Mouse (Mus musculus): ENCODE results near the gene Pex19. TPM values are rescaled to one million over a fixed set of nuclear protein-coding genes. Genes with fewer than 3 reads are reported as not detected.
A peak's percentile ranks its signal among the peaks of the same experiment; 100 is the strongest.

Gene Pex19
- polyA plus RNA-seq, 1 experiment from 2014 or later, result 154 TPM

DNA sequence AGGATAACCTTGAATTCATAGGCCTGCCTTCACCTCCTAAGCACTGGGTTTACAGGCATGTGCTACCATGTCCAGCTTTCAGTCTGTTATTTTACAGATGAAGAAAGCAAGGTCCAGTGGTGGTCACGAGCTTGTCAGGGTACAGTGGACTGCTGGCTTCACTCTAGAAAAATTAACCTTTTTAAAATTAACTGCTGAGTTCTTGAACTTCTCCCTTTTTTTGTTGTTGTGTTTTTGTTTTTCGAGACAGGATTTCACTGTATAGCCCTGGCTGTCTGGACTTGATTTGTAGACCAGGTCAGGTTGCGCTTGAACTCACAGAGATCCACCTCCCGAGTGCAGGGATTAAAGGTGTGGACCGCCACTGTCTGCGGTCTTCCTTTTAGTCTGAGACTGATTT, 36.4 kb downstream of the Pex19 start:
- no peak overlapping the region for H3K9ac ChIP-seq
- no peak for ATAC-seq (replicated peaks; ENCODE audit: low FRiP score)
- peaks cover 24% of the 10 kb centered on the region for H3K4me1 ChIP-seq
- peaks cover 49% of the 10 kb centered on the region for H3K36me3 ChIP-seq
- H3K4me3 ChIP-seq (replicated peaks), result no peak overlapping the region
- no peak overlapping the region for H3K27ac ChIP-seq
- WGBS, result 37% methylated on average over 6 of the region's 6 CpGs
- no peaks in the 10 kb centered on the region for H3K9me3 ChIP-seq (replicated peaks)
- no peaks in the 10 kb centered on the region for H3K27me3 ChIP-seq
- H3K4me2 ChIP-seq, result no peak overlapping the region

DNA sequence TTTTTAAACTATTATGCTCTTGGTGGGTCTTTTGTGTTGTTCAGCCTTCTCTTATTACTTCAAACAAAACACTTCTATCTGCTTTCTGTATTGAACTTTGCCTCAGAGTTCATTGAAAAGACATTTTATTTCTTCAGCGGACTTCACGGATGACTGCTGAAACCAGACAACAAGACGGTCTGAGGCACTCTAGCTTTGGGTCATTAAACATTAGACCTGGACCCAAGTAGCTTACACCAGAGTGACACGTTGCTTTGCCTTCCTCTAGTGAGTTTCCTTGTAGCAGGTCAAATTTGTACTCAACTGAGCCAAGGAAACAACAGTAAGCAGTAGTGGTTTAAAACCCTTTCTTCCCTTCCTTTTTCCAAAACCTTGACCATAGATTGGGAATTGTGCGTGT, 41.4 kb downstream of the Pex19 start:
- Histone ChIP-seq H3K27ac (peak overlapping the region; percentile 29), H3K4me3 (replicated peaks) (no peak overlapping the region), H3K36me3 (peaks cover 87% of the 10 kb centered on the region), H3K9ac (no peak overlapping the region), H3K4me1 (peaks cover 23% of the 10 kb centered on the region), H3K4me2 (no peak overlapping the region), H3K27me3 (no peaks in the 10 kb centered on the region), H3K9me3 (replicated peaks) (no peaks in the 10 kb centered on the region)
- WGBS, result 59% methylated on average over 5 of the region's 5 CpGs
- peak; percentile 87 for ATAC-seq (replicated peaks; ENCODE audit: low FRiP score)

DNA sequence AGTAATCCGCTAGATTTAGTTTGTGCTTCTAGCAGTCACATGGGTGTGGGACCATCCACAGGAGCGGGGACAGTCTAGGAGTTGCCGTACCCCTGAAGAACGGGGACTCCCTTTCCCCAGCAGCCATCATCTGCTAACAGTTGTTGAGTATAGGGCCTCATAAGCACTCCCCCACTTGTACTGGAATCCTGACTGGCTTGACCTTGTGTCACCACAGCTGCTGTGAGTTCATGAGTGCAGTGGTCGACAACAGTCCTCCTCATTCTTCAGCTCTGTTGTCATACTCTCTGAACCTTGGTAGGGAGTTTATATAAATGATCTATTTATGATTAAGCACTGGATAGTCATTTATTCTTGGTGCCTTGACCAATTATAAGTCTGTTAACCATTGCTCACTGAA, 43.3 kb downstream of the Pex19 start:
- peaks cover 18% of the 10 kb centered on the region for H3K4me1 ChIP-seq
- no peaks in the 10 kb centered on the region for H3K27me3 ChIP-seq
- 86% methylated on average over 5 of the region's 5 CpGs for WGBS
- no peak overlapping the region for H3K9ac ChIP-seq
- no peak overlapping the region for H3K27ac ChIP-seq
- no peak for ATAC-seq (replicated peaks; ENCODE audit: low FRiP score)
- H3K36me3 ChIP-seq, result peaks cover 94% of the 10 kb centered on the region
- no peaks in the 10 kb centered on the region for H3K9me3 ChIP-seq (replicated peaks)
- H3K4me3 ChIP-seq (replicated peaks), result no peak overlapping the region
- H3K4me2 ChIP-seq, result no peak overlapping the region

DNA sequence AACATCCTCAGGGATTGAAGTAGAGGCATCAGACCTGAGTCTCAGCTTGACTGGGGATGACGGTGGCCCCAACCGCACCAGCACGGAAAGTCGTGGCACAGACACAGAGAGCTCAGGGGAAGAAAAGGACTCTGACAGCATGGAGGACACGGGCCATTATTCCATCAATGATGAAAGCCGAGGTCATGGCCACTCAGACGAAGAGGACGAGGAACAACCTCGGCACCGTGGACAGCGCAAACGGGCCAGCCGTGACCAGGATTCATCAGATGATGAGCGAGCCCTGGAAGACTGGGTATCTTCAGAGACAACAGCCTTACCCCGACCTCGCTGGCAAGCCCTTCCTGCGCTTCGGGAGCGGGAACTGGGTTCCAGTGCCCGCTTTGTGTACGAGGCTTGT, 45.8 kb downstream of the Pex19 start:
- no peak overlapping the region for H3K4me3 ChIP-seq (replicated peaks)
- no peak overlapping the region for H3K4me2 ChIP-seq
- H3K27ac ChIP-seq, result no peak overlapping the region
- peak; percentile 27; the same call in 1 of the 2 replicates for ATAC-seq (replicated peaks; ENCODE audit: low FRiP score)
- peaks cover 90% of the 10 kb centered on the region for H3K36me3 ChIP-seq
- no peaks in the 10 kb centered on the region for H3K9me3 ChIP-seq (replicated peaks)
- WGBS, result 69% methylated on average over 21 of the region's 21 CpGs
- H3K4me1 ChIP-seq, result peaks cover 14% of the 10 kb centered on the region
- no peaks in the 10 kb centered on the region for H3K27me3 ChIP-seq
- no peak overlapping the region for H3K9ac ChIP-seq

DNA sequence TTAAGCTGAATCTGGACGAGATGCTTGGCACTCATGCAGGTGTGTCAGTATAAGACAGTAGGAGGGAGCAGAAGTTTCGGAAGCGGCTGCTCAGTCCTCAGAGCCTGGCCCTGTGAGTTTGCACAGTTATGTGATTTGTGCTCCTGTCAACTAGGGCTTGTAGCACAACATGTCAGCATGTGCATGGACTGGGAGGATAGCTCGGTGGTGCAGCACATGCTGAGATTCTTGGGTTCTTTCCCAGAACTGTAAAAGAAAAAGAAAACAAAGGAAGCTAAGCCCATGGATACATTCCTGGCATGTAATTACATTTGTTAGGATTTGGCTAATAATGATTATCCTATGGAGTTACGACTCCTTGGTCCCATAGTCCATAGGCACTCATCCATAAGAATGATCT, 46.6 kb downstream of the Pex19 start:
- 72% methylated on average over 5 of the region's 5 CpGs for WGBS
- Histone ChIP-seq H3K4me1 (peaks cover 6% of the 10 kb centered on the region), H3K27ac (no peak overlapping the region), H3K36me3 (peaks cover 90% of the 10 kb centered on the region), H3K9ac (no peak overlapping the region), H3K9me3 (replicated peaks) (no peaks in the 10 kb centered on the region), H3K4me2 (no peak overlapping the region), H3K4me3 (replicated peaks) (no peak overlapping the region), H3K27me3 (no peaks in the 10 kb centered on the region)
- ATAC-seq (replicated peaks; ENCODE audit: low FRiP score), result no peak

DNA sequence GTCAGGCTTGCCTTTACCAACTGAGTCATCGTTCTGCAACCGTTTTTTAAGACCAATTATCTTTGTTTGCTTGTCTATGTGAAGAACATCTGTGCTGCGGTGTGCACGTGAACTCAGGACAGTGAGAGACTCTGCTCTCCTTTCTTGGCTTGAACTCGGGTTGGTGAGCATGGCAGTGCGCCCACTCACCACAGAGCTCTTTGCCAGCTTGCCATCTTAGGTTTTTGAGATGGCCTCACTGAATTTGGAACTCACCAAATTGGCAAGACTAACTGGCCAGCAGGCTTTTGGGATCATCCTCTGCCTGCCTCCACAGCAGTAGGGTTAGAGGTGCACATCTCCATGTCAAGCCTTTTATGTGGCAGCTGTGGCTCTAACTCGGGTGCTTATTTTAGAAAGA, 51.2 kb downstream of the Pex19 start:
- H3K4me3 ChIP-seq (replicated peaks), result no peak overlapping the region
- H3K36me3 ChIP-seq, result peaks cover 91% of the 10 kb centered on the region
- 0 out of 2 replicates have a peak, but pooled peaks cover 4% of the 10 kb centered on the region for H3K4me1 ChIP-seq
- H3K4me2 ChIP-seq, result no peak overlapping the region
- H3K9ac ChIP-seq, result no peak overlapping the region
- no peak overlapping the region for H3K27ac ChIP-seq
- 89% methylated on average over 7 of the region's 7 CpGs for WGBS
- no peak for ATAC-seq (replicated peaks; ENCODE audit: low FRiP score)
- H3K9me3 ChIP-seq (replicated peaks), result no peaks in the 10 kb centered on the region
- H3K27me3 ChIP-seq, result no peaks in the 10 kb centered on the region

DNA sequence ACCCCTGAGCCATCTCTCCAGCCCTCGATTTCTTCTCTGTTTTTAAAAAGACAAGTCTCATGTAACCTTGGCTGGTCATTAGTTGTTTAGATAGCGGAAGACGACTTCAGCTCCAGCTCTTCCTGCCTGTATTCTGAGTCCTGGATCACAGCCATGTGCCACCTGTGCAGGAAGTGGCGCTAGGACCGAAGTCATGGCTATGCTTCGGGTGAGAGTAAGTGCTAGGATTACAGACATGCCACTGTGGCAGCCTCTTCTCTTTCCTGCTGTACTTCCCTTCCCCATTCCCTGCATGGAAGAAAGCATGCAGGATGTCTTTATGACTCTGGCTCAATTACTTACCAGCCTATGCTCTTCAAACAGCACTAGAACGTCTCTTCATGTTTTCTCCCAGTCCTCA, 52.5 kb downstream of the Pex19 start:
- H3K4me1 ChIP-seq, result 0 out of 2 replicates have a peak, but pooled peaks cover 4% of the 10 kb centered on the region
- H3K27me3 ChIP-seq, result no peaks in the 10 kb centered on the region
- 50% methylated on average over 7 of the region's 7 CpGs for WGBS
- no peaks in the 10 kb centered on the region for H3K9me3 ChIP-seq (replicated peaks)
- H3K4me3 ChIP-seq (replicated peaks), result no peak overlapping the region
- no peak for ATAC-seq (replicated peaks; ENCODE audit: low FRiP score)
- H3K27ac ChIP-seq, result no peak overlapping the region
- H3K9ac ChIP-seq, result no peak overlapping the region
- peaks cover 83% of the 10 kb centered on the region for H3K36me3 ChIP-seq
- H3K4me2 ChIP-seq, result no peak overlapping the region

DNA sequence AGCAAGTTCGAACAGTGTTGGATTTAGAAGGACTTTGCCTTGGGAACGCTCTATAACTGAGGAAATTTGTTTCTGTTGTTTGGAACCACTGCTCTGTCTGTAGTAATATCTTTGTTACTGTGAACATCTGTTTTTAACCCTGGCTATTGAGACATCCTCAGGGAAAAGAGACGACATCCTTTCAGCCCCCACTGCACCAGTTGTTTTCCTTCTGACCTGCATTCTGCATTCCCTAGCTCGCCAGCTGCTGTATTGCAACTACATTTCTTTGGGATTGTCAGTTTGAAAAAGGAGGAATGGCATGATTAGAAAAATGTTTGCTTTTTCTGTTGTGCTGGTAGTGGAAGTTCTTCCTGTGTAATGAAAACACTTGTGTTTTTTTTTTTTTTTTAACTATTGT, 54.3 kb downstream of the Pex19 start:
- 0 out of 2 replicates have a peak, but pooled peaks cover 4% of the 10 kb centered on the region for H3K4me1 ChIP-seq
- no peak for ATAC-seq (replicated peaks; ENCODE audit: low FRiP score)
- no peaks in the 10 kb centered on the region for H3K9me3 ChIP-seq (replicated peaks)
- H3K4me2 ChIP-seq, result no peak overlapping the region
- 36% methylated on average over 4 of the region's 4 CpGs for WGBS
- H3K9ac ChIP-seq, result no peak overlapping the region
- no peaks in the 10 kb centered on the region for H3K27me3 ChIP-seq
- H3K36me3 ChIP-seq, result peaks cover 82% of the 10 kb centered on the region
- 0 out of 2 replicates have a peak overlapping the region, but pooled peaks have one; percentile 5 for H3K27ac ChIP-seq
- no peak overlapping the region for H3K4me3 ChIP-seq (replicated peaks)

DNA sequence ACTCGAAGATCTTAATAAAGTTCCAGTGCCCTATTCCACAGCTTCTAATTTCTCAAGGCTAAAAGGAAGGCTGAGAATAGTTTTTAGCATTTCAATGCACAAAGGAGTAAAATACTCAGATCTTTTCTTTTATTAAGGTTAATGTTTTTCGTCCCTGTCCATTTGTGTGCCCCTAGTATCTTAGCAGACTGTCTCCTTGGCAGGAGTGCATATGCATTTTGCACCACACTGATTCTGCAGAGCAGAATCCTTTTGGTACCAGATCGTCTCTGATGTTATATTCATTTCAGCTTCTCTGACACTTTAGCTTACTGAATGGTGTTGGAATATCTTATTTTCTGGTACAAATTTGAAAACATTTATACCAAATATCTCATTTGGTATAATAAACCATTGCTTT, 55.2 kb downstream of the Pex19 start:
- Histone ChIP-seq H3K36me3 (peaks cover 84% of the 10 kb centered on the region), H3K27me3 (no peaks in the 10 kb centered on the region), H3K27ac (no peak overlapping the region), H3K9ac (no peak overlapping the region), H3K9me3 (replicated peaks) (no peaks in the 10 kb centered on the region), H3K4me2 (no peak overlapping the region), H3K4me1 (0 out of 2 replicates have a peak, but pooled peaks cover 4% of the 10 kb centered on the region), H3K4me3 (replicated peaks) (no peak overlapping the region)
- no peak for ATAC-seq (replicated peaks; ENCODE audit: low FRiP score)
- WGBS, result 91% methylated on average over 3 of the region's 3 CpGs

DNA sequence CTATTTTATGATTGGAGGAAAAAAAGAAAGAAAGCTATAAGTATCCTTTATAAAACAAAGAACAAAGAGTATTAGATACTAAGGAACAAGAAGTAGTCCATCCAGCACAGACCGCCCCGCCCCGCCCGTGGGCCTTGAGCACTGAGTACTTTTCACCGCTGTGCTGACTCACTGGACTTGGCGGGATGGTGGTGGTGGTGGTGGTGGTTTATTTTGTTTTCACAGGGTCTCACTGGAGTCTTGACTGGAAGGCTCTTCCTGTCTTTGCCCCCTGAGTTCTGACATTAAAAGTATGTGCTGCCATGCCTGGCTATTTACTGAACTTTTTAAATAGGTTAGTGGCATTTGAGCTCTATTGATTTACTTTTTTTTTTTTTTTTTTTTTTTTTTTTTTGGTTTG, 56.5 kb downstream of the Pex19 start:
- Histone ChIP-seq H3K4me2 (no peak overlapping the region), H3K27me3 (no peaks in the 10 kb centered on the region), H3K9me3 (replicated peaks) (no peaks in the 10 kb centered on the region), H3K36me3 (peaks cover 86% of the 10 kb centered on the region), H3K9ac (no peak overlapping the region), H3K4me1 (0 out of 2 replicates have a peak, but pooled peaks cover 4% of the 10 kb centered on the region), H3K4me3 (replicated peaks) (no peak overlapping the region), H3K27ac (no peak overlapping the region)
- 99% methylated on average over 6 of the region's 6 CpGs for WGBS
- no peak for ATAC-seq (replicated peaks; ENCODE audit: low FRiP score)

DNA sequence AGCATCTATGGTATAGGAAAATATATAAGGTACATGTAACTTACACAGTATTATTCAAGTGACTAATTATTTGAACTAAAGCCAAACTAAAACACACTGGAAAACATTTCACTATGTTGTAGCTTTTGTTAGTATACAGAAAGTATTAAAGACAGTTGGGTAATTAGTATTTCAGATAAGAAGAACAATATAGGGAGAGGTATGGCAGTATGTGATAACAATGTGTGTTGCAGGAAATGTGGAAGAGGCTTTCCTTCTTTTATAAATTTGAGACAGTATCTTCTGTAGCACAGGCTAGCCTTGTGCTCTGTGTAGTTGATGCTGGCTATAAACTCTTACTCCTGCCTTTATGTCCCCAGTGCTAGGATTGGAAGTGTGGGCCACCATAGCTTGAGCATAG, 57.4 kb downstream of the Pex19 start:
- H3K36me3 ChIP-seq, result peaks cover 86% of the 10 kb centered on the region
- no peak for ATAC-seq (replicated peaks; ENCODE audit: low FRiP score)
- H3K27me3 ChIP-seq, result no peaks in the 10 kb centered on the region
- H3K9me3 ChIP-seq (replicated peaks), result no peaks in the 10 kb centered on the region
- no peak overlapping the region for H3K4me3 ChIP-seq (replicated peaks)
- no peak overlapping the region for H3K9ac ChIP-seq
- H3K27ac ChIP-seq, result no peak overlapping the region
- H3K4me1 ChIP-seq, result 0 out of 2 replicates have a peak, but pooled peaks cover 4% of the 10 kb centered on the region
- H3K4me2 ChIP-seq, result no peak overlapping the region
